Mouse (Mus musculus): ENCODE data around the gene Disp1.

Gene Disp1

DNA sequence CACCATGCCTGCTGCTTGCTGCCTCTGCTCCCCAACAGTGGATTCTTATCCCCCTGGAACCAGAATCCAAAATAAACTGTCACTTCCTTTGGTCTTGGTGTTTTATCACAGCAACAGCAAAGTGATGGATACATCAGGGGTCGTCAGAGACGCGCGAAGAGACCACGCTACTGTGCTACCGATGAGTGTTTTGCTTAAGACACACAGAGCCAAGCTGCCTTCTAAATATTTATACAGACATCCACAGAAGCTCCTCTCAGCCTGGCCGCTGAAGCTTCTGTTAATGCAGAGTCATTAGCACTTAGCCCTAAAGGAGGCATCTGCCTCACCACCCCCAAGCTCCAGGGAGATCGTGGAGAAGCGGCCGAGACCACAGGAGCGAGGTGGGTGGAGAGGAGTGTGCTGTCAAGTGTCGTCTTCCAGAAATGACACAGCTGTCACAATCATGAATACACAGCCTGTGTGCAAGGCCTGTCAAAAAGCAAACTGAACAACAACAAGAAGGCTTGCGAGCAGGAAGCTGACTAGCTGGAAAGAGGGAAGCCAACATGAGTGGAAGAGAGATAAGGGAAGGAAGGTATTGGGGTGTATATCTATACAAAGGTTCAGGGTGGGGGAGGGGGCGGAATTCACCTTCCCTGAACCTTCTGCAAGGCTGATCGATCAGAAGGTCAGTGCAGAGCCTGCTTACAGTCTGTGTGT is 146.1 kb downstream of the Disp1 start:
- DNase-seq = no peak

DNA sequence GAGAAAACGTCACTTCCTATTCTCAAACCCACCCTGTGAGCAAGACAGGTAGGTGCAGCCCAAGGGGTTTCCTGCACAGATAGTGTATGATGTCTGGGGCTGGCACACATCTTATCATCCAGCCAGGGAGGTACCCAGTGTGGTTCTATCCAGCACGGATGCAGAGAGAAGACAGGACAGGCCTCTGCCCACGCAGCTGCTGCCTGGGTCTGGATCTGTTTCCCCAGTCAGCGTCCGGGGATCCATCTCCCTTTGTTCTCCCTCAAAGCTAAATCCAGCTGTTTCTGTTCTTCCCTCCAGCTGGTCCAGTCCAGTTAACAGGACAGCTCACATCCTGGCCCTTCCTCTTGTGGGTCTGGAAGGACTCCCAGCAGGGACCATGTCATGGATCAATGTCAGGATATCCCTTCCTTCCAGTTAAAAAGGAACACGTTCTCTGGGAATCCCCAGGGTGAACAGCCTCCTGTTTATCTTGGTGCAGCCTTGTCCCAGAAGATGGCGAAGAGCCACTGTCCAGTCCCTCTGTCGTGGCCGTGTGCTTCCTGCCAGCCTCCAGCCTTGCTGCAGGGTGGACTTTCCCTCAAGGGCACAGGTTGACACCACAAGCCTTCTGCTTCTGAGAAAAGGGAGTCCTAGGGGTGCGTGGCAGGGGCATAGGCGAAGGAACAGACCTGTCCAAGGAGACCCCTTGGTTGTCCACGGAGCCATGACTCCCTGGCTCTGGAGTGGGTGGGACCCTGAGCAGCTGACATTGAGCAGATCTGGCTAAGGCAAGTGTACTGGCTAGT is 148.9 kb downstream of the Disp1 start:
- no peak for DNase-seq

DNA sequence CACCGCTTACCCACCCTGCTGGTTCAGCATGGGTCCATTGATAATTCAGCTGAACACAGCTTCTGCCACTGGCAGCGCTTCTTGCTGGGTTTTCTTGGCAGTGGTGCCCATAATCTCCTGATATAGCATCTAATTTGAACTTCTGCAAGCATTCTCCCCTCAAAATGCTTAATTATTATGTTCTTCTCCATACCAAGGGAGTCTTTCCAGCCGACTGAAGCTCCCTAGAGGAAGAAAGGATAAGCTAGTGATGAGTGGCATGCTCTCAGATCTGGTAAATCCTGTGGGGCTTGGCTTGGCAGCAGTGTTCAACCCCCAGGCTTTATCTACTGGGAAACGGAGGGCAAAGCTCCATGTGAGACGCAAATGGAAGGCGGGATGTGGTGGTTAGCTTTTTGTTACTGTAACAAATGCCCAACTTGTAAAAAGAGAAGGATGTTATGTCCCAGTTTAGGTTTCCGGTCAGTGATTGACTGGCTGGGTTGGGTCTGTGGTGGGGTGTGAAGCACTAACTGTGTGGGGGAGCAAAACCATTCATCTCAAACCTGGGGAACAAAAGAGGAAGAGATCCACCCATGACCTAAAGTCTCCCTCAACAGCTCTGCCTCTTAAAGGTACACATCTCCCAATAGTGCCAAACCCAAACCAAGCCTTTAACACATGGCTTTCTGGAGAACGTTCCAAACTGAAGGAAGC is 151.2 kb downstream of the Disp1 start:
- no peak for DNase-seq

GRCm38 (mm10) chr1:183067807-183068206 is 153.5 kb downstream of the Disp1 start:
- DNase-seq = no peak

- DNase-seq = no peak
These were observed 154.3 kb downstream of the Disp1 start for GRCm38 (mm10) chr1:183066981-183067380.

DNA sequence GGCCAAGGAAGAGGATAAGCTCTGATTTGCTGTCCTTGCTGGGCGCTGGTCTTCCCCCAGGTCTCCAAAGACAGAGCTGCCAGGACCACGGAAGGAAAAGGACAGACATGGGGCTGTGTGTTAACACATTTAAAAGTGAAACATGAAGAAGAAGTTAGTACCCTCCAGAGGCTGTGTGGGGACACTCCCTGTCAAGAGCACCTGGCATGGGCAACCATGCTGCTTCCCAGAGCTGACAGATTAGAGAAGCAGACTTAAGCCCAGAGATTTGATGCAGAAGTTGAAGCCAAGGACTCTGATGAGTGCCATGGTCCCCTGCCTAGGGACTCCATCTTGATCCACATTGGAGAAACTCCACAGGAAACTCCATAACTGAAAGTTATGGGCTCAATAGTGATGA is 160.7 kb downstream of the Disp1 start:
- no peak for DNase-seq

- DNase-seq = no peak
These were observed 165.1 kb downstream of the Disp1 start for GRCm38 (mm10) chr1:183056289-183056655.

GRCm38 (mm10) chr1:183055608-183056288 is 165.6 kb downstream of the Disp1 start:
- DNase-seq = no peak

- DNase-seq = no peak
These were observed 168.7 kb downstream of the Disp1 start for GRCm38 (mm10) chr1:183052663-183053062.

- no peak for DNase-seq
These were observed 172.0 kb downstream of the Disp1 start for GRCm38 (mm10) chr1:183049295-183049694.

DNA sequence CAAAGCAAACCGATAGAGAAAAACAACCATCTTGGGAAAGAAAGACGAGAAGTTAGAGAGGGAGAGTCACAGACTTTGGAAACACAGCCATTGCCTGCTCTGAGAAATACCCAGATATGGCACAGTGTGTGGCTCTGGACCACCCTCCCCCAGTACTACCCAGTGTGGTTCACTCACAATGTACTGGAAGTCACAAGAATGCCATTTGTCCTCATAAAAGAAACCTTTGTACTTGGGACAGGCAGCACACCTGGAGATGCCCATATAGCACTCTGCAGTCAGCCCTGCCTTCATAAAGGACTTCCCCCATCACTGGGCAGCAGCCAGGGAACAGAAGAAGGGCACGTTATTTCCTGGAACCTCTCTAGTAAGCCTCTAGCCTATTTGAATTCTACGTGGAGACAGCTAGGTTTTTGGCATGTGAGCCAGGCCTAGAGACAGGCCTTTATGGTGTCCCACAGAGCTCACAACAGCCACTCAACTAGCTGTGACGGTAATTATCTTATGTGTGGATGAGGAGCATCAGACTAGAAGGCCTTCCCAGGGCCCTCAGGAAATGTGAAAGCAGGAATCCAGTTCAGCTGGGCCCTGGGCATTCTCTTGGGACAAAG is 173.3 kb downstream of the Disp1 start:
- no peak for DNase-seq

- no peak for DNase-seq
These were observed 174.0 kb downstream of the Disp1 start for GRCm38 (mm10) chr1:183047191-183047912.

GRCm38 (mm10) chr1:183046081-183046480 is 175.2 kb downstream of the Disp1 start:
- DNase-seq = no peak

- no peak for DNase-seq
These were observed 178.0 kb downstream of the Disp1 start for GRCm38 (mm10) chr1:183043161-183043812.

- no peak for DNase-seq
These were observed 179.6 kb downstream of the Disp1 start for GRCm38 (mm10) chr1:183041703-183042102.

GRCm38 (mm10) chr1:183040847-183041382 is 180.4 kb downstream of the Disp1 start:
- no peak for DNase-seq

- no peak for DNase-seq
These were observed 181.2 kb downstream of the Disp1 start for GRCm38 (mm10) chr1:183039881-183040708.

DNA sequence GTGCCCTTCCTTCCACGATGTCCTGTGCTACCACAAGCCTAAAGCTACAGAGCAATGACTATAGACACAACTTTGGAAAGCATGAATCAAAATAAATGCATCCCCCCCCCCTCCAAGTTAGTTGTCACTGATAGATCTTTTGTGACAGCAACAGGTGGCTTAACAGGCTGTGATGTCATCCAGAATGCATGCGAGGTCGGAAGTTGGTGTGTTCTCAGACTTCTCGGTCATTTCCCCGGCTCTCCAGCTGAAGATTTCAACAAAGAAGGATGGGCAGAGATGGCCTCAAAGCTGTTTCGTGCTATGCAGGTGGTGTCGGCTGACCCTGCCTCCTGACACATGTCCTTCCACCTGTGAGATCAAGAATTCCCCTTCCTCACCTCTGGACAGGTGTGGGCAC is 181.9 kb downstream of the Disp1 start:
- no peak for DNase-seq
